Mouse (Mus musculus) layer of hippocampus, adult 8-10 months (tissue): ENCODE results near the gene Cacna1c. TPM values are rescaled to one million over a fixed set of nuclear protein-coding genes. Genes with fewer than 3 reads are reported as not detected.
A peak's percentile ranks its signal among the peaks of the same experiment; 100 is the strongest.

Experiments
- DNase-seq, 2 experiments: peaks; one replicate each; pipeline ENCODE4 v3.0.0; 2022; ENCODE audit warnings: low spot score in 2 of 2
- total RNA-seq, 4 experiments: library from RNA; stranded (reverse); gene quantifications; 2 replicates each; pipeline ENCODE4 v1.2.4; 2022

The Cacna1c gene
- total RNA-seq, 4 experiments from 2014 or later = 67.6 to 88.2 (median 75.8) TPM

DNA sequence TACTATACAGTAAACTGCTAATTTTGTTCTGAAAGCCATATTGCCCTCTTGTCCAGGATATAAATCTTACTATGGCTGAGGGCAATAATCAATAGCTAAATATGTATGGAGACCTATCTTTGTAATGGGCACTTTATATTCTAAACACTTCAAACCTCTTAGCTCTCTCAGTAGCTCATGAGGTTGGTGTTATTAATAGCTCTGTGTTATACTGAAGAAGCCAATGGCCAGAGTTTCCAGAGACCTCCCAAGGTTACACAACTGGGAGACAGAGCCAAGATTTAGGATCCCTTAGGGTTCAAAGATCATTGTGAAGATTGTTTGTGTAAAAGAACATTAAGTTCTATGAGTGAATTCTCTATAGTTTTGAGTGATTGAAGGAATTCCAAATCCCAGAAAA, 30.5 kb downstream of the Cacna1c start:
- no peak for DNase-seq

DNA sequence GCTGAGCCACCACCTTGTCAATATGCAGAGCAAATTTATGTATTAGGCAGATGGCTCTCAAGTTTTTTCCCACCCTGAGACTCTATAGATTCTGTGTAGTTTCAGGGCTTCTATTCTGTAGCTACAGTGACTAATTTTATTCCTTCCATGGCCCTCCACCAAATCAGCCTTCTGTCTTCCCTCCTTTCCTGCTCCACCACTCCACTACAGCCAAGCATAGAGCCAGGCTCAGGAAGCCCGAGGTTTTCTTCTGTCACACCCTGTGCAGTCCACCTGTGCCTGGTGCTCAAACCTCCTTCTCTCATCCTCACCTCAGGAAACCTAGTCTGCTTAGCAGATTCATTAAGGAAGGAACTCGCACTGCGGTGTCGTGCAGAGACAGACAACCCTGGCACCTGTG, 51.1 kb downstream of the Cacna1c start:
- DNase-seq = no peak

DNA sequence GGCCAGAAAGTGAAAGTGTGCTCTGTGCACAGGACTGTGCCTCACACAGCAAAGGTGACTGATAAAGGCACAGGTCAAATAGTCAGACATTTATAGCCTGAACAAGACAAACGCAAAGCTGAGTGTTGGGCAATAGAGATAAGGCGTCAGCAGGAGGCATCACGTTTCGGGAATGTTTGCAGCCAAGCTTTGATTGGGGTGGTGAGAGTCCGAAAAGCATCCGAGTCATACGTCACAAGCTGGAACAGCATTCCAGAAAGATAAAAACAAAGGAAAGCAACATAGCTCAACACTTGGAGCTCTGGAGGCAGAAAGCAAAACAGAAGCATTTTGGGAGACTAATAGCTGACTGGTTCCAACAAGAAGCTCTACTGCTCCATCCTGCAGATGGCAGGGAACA, 56.7 kb downstream of the Cacna1c start:
- no peak for DNase-seq

DNA sequence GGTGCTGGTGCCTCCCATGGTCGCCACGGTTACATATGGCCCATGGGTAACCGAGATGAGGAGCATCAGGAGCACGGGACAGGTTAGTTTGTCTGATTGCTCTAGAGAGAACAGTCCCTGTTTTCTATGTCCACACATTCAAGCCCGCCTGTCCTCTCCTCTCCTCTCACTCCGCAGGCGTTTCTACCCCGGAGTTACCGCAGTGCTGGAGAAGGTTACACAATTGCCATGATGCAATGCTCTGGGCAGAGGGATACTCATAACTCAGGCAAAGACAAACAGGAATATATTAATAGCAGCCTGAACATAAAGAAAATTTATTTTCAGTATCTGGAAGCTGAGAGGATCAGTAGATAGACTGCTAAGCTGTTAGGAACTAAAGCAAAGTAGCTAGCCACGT, 58.5 kb downstream of the Cacna1c start:
- DNase-seq = no peak

DNA sequence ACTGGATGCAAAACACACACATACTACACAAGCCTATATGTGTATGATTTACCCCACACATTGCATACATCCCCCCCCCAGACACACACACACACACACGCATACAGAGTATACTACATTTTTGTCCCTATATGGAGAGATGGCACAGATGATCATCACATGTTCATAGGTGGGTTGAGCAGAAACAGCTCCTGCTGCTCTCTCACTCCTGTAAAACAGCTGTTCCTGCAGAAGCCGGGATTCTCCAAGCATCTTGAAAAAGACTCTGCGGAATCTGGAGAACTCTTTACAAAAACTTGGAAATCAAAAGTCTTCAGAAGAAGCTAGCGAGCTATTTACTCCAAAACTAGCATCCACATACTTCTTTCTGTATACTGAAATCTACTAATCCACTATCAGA, 63.4 kb downstream of the Cacna1c start:
- DNase-seq = no peak

DNA sequence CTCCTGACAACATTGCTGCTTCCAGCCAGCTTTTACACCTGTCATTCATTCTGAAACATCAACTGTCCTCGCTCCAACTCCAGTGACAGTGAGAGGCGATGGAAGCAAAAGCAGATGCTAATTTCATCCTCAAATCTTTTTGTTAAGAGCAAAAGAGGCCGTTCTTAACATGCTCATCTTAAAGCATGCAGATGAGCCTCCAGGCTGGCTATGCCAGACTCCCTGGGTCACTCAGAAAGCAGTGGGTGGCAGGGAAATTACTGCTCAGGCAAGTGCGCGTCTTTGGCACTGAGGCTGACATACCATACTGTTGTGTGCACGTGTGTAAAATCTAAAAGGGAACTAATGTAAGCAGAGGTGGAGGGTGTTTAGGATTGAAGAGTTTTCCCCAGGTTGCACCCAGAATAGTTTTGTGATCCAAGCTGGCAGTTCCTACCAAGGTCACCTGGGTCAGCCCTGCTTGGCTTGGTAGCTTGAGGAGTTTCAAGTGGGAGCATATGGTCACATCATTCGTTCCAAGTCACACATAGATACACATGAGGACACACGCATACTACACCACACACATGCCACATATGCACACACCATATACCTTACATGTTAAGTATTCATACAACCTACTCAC, 64.0 kb downstream of the Cacna1c start:
- no peak for DNase-seq

DNA sequence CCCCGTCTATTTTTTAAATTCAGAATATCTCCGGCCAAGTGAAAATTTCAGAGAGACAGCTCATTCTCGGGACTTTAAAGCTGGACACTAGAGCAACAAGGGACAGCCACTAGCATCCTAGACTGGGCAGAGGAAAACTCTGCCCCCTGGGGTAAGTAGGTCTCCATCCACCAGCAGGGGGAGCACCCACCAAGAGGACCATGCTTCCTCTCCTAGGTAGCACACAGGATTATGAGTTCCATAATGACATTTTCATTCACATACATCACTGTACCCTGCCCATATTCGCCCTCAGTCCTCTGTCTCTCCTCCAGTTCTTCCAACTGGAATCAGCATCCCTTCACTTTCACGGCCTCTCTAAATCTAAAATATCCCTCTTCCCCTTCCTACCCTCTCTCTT, 66.6 kb downstream of the Cacna1c start:
- no peak for DNase-seq

DNA sequence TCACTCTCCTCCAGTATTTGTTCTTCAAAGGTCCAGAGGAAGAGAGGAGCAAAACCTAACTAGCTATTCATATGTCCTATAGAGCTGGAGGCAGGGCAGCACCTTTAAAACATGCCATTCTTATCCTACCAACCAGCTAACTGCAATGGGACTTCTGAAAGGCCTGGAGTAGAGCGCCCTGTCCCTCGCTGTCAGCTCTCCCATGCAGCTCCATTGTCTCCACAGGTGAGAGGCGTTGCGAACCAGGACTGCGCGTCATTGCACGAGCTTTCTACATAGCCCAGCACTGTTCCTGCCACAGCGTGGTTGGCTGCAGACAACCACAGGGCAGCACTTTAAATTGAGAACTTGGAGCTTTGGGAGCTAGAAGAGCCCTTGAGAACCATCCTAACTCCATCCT, 67.7 kb downstream of the Cacna1c start:
- no peak for DNase-seq

DNA sequence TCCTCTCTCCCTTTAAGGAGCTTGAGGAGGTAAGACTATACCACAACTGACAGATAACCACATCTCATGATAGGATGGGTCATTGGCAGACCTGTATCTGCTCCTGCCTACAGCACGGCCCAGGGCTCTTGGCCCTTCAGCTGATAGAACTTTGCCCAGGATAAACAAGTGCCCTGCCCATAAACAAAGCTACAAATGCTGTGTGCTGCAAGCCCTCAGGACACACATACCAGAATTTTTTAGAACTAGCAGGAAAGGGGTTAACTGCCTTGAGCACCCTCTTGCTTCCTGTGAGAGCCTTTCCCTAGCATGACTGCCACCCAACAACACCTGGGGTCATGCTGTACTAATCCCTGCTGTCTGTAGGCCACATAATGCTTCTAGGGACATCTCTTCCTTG, 68.1 kb downstream of the Cacna1c start:
- no peak for DNase-seq

DNA sequence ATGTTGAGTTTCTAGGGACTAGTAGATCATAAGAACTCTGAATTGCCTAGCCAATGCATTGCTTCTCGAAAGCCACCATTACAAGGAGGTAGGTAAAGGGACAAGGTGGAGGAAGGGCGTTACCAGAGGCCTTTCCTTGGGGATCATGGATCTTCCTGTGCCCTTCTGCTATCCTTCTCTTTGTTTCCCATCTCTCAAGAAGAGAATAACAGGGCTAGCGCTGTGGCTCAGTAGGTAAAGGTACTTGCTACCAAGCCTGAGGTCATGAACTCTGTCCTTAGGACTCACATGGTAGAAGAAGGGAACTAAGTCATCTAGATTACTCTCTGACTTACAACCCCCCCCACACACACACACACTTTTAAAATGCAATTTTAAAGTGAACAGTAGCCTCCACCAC, 69.2 kb downstream of the Cacna1c start:
- no peak for DNase-seq

DNA sequence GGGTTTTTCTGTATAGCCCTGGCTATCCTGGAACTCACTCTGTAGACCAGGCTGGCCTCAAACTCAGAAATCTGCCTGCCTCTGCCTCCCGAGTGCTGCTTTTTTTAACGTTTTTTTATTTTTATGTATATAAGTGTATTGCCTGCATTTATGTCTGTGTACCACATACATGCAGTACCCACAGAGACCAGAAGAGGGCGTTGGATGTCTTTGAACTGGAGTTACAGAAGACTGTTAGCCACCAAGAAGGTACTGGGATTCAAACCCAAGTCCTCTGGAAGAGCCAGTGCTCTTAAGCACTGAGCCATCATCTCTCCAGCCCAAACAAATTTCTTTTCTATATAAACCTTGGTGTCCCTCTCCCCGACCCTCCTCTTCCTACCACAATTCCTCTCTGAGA, 77.8 kb downstream of the Cacna1c start:
- no peak for DNase-seq

DNA sequence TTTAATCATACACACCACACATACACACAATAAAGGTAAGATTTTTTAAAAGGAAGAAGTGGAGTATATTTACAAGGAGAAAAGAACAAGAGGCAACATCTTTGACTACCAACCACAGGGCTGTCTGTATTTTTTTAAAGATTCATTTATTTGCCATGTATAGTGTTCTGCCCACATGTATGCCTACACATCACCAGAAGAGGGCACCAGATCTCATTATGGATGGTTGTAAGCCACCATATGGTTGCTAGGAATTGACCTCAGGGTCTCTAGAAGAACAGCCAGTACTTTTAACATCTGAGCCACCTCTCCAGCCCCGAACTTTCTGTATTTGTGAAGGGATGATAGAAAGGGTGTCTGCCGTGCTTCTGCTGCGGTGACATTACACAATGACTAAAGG, 79.9 kb downstream of the Cacna1c start:
- no peak for DNase-seq

DNA sequence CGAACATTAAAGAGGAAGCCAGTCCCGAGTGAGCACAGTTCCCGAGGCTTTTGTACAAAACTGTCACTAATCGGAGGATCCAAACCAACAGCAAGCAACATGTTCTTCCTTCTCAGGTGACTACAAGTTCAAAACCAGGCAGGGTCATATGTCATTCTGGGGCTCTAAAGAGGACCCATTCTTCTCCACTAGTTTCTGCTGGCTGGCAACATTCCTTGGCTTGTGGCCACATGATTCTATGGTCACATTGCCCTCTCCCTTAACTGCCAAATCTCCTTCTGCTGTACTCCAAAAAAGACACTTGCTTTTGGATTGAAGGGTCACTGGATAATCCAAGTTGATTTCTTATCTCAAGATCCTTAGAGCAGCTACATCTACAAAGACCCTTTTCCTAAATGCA, 82.9 kb downstream of the Cacna1c start:
- no peak for DNase-seq

DNA sequence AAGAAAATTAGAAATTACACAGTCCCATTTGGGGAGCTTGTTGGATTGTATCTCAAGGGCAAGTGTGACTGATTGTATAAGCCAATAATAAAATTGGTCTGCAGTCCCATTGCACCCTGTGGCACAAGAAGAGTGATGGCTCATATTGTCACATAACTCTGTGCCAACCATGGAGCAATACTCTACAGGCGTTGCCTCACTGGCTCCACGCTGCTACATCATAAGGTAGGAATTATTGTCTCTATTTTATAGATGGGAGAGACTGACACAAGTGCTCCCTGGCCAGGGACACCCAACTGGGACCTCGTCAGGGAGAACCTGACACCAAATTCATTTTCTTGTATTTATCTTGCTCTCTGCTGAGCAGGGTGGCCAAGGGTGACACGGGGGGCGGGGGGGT, 85.8 kb downstream of the Cacna1c start:
- no peak for DNase-seq

DNA sequence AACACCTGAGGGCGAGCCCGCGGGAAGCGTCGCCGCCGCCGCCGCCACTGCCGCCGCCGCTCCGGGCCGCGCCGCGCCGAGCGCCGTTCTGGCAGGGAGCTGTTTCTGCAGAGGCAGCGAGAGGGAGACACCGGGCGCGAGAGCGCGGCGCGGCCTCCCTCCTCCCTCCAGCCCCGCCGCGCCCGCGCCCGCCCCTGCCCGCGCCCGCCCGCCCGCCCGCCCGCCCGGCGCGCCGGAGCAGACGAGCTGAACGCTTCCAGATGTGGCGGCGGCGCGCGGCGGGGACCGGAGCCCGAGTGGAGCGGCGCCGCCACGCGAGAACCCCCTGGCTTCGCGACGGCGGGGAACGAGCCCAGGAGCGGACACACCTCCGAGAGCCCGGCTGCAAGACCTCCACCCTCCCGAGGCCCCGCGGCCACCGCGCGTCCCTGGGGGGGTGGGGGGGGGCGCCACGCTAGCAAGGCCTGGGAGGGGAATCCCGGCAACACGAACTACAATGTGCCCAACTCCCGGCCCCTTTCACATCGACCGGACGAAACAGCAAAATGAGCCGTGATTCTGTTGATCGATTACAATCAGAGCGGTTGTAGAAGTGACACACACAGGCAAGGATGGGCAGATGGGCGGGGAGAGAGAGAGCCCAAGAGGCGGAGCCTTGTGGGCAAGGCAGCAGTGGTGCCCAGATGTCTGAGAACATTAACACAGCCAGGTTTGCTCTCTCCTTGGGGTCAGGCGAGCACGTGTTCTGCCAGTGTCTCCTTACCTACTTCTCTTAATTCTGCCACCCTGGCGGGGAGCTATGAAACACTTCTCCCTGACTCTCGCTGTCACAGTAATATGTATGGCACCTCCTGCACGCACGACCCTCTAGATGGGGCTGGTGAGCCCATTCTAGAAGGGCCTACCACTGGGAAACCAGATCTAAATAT, 87.5 kb downstream of the Cacna1c start:
- peak; percentile 68 to 71 for DNase-seq

DNA sequence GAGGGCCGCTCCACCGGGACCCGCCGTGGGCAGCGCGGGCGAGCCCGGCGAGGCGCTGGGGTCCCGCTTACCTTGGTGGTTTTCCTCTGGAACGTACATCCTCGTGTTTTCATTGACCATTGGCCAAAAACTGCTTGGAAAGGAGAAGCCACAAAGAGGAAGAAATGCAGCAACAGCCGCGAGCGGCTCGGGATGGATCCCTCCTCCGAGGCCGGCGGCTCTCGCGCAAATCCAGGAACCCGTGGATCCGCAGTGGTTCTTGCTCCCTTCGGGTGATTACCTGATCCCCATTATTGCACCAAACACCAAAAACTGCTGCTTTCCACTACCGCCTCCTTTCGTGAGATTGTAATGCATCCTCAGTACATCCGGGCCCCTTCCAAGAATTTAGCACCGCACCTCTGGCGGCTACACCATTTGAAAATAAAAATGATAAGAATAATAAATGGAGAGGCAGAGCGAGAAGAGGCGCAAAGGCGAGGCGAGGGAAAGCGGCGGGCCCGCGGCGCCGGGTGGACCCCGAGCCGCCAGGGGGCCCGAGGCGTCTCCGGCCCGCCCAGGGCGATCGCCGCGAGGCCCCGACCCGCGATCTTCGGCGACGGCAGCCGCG, 88.3 kb downstream of the Cacna1c start:
- DNase-seq = no peak

DNA sequence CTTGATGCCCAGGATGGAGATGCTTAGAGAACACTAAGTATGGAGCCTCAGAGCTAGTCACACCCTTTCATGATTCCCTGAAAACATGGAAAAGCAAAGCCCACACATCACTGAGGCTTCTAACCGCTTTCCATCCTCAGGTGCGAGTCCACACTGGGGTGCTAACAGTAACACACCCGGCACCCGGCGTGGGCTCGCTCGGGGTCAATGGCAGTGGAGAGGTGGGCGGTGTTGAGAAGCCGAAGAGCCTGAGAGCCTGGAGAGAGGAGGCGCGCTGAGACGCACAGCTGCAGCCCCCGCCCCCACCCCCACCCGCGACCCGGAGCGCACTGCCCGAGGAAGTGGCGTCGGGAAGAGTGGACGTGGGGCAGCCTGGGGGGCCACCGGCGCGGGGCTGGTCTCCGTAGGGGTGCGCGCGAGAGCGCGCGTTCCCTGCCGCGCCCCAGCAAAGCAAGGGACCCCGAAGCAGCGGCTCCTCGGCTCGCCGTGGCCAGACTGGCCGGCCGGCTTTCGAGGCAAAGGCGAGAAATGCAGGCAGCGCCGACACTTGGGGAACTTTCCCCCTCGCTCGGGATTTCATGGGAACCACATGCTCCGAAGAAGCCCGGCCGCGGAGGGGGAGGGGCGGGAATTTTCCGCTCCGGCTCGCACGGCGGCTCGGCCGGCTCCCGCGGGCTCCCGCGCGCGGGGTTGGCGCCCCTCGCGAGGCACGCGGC, 88.9 kb downstream of the Cacna1c start:
- DNase-seq = no peak

DNA sequence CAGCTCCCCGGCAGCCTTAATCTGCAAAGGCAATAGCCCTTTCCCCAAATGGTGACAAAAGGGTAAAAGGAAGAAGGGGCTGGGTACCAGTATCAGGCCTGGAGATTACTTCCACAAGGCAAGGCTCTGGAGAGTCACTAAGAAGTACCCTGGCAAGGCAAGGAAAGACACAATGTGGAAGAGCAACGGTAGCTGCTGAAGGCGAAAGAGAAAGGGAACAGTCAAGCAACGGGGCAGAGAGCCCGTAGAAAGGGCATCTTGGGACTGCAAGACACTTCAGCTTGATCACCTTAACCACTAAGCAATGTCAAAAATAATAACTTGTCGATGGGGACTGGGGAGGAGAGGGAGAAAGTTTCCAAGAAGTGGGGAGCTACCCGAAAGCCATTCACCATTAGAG, 89.5 kb downstream of the Cacna1c start:
- no peak for DNase-seq

DNA sequence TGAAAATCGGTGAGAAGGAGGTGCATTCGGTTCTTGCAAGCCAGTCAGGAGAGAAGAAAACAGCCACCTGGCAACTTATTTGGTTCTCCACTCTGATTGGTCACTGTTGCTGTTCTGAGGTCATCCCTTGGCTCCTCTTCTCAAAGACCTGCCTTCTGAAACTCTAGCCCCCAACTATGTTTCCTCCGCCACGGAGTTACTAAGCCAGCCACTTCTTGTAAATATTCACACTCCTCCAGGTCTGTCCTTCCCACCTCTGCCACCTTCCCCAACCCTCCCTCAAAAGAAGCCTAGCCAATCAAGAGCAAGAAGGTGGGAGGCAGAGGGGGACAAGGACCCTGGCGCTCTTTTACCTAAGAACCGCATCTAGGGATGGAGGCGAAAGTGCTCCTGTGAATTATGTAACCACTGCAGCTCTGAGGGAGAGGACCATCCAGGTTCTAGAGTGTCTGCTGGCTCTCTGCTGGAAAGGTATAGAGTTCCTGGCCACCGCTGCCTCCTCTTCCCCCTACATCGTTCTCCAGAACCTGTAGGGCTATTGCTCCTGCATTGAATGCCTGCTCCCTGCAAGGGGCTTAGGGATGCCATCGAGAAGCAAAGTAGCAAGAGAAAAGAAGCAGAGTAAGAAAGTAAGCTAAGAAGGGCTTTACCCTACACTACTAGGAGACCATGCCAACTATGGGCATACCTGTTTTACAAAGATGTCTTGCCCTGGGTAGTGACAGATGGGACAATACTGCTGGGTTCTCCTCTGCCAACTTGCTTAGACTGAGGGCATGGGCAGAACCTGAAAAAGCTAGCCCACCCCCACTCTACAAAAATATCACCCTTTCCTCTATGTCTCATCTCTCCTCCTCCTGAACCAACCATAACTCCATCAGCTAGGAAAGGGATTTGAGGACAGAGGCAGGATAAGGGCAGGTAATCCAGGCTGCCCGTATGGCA, 90.3 kb downstream of the Cacna1c start:
- no peak for DNase-seq

DNA sequence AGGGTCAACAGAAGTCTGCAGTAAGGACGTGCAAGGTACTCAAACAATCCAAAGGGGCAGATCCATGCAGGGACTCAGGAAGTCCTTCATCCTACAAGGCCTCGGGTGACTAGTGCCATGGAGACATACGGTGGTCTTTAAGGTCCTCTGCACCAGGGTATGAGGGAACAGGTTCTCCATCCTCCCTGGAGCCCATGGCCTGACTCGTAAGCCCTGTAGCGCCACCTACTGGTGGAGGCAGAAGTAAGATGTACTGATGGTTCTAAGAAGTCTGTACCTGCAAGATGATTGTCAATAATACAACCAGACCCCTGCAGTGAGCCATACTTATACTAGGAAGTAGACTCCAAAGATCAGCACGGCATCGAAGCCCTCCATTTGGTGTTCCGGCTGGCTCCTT, 92.0 kb downstream of the Cacna1c start:
- DNase-seq = peak; percentile 73 to 89

DNA sequence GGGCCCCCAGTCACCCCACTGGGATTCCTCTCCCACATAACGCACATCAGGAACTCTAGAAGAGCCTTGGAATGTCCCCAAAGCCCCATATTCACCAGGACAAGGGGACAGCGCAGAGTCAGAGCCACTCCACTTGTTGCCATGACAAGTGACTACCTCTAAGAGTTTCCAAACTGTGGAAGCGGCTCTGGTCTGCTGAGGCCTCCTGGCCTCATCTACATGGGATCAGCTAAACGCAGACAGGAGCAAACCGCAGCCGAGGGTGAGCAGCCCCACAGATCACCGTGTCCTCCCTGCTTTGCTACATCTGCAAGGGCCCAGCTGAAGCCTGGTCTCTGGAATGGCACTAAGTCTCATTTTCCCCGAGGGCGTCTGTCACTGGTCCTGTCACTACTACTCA, 93.3 kb downstream of the Cacna1c start:
- DNase-seq = no peak
